Mouse (Mus musculus) embryonic facial prominence, embryonic 15.5 days (tissue): ENCODE data around the gene Rnf24. TPM values are rescaled to one million over a fixed set of nuclear protein-coding genes. Genes with fewer than 3 reads are reported as not detected.

Source experiments
- ATAC-seq: fragments of 200-750 bp; cut with Nextera tagmentation; 2 replicates; pipeline ENCODE4 v1.8.0; 2017; ENCODE audit warnings: low read depth, moderate TSS enrichment; ENCODE audit not compliant: insufficient number of reproducible peaks, low FRiP score, low TSS enrichment
- H3K27ac ChIP-seq: fragments of 300-500 bp; sonication (generic); replicated peaks from 2 replicates; pipeline ENCODE4 v1.5.1; 2015; ENCODE audit warnings: mild to moderate bottlenecking, inconsistent platforms
- H3K27me3 ChIP-seq: fragments of 300-500 bp; sonication (generic); 2 replicates; pipeline ENCODE4 v1.6.1; 2015; ENCODE audit warnings: inconsistent platforms
- H3K36me3 ChIP-seq: fragments of 300-500 bp; sonication (generic); 2 replicates; pipeline ENCODE4 v1.6.1; 2015; ENCODE audit warnings: mild to moderate bottlenecking, inconsistent platforms
- H3K4me1 ChIP-seq: fragments of 300-500 bp; sonication (generic); 2 replicates; pipeline ENCODE4 v1.6.1; 2015; ENCODE audit warnings: inconsistent platforms
- H3K4me2 ChIP-seq: fragments of 300-500 bp; sonication (generic); replicated peaks from 2 replicates; pipeline ENCODE4 v1.6.1; 2015; ENCODE audit warnings: mild to moderate bottlenecking, inconsistent platforms
- H3K4me3 ChIP-seq: fragments of 300-500 bp; sonication (generic); replicated peaks from 2 replicates; pipeline ENCODE4 v1.5.1; 2015; ENCODE audit warnings: mild to moderate bottlenecking, inconsistent platforms
- H3K9ac ChIP-seq: fragments of 300-500 bp; sonication (generic); 2 replicates; pipeline ENCODE4 v1.6.1; 2015; ENCODE audit warnings: inconsistent platforms
- H3K9me3 ChIP-seq: fragments of 300-500 bp; sonication (generic); replicated peaks from 2 replicates; pipeline ENCODE4 v1.6.1; 2016; ENCODE audit warnings: inconsistent platforms
- WGBS: fragments of 180-500 bp; shearing (Covaris S2); methylation state at CpG from one replicate; pipeline ENCODE4 v1.1.7; 2015; 5-methylcytosine and 5-hydroxymethylcytosine counted together
- polyA plus RNA-seq: library from polyadenylated mRNA; unstranded; fragments of >200 nt; fragmentation: Nextera tagmentation; extraction: Ambion mirVana; gene quantifications from 2 replicates; pipeline ENCODE4 v1.2.1, GENCODE M21; 2015

The Rnf24 gene
- polyA plus RNA-seq, 1 experiment from 2014 or later = 7.6 TPM

DNA sequence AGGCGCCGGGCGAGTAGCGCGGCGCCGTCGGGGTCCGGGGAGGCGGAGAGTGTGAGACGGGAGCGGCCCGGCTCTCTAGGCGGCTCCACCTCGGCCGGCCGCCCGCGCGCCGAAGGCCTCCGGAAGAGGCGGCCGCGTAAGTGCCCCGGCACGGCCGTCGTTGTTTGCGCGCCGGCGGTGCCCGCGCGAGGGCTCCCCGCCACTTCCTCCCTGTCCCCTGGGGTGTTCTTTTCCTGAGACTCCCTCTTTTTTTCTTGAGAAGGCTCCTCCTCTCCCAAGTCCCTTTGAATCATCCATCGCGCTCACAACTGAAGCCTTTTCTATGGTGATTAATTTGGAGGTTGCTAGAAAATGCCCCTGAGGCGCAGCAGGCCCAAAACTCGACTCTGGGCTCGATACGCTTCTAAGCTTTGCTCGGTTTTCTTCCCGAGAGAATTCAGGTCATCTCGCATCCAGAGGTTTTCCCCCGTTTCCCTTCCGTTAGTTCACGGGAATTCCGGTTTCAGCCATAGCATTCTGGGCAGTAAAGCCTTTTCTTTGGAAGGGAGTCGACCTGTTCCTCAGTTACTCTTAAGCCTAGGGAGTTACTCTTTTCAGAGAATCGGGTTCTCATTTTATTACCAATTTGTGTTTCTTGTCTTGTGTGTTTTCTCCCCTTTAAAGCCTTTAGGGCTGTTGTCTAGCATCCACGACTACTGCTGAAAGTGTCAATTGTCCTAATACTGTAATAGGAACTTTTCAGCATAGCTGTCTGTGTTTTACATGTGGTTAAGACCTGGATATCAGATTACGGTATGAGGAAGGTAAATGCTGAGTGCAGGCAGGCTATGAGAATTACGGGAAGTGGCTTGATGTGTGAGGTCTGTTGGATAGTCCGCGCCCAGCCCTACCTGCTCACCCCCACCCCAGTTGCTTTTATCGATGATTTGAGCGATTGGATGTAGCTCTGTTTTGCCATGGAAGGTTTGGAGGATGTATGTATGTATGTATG is 89.7 kb downstream of the Rnf24 start:
- Histone ChIP-seq H3K27ac (peak overlapping the region; percentile 100), H3K9ac (peak overlapping the region; percentile 87)
- under 1% methylated on average over 53 of the region's 59 CpGs for WGBS

DNA sequence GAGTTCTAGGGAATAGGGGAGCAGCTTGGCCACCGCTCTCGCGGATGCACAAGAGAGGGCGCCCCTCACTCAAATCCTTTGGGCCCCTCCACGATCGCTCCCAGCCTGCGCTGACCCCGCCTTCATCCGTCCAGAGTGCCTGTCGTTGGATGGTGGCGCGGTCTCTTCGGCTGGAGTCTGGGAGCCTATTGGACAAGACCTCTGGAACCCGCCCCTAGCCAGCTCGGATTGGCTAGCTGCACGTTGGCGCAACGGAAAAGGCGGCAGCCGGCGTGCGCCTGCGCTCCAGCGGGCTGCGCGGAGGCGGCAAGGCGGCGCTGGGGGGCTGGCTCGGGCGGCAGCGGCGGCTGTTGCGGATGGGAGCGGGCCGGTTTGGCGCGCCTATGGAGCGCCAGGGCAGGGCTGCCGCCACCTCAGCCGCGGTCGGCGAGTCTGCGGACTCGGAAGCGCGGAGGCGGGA is 90.4 kb downstream of the Rnf24 start, which contains the start of gene Pank2:
Gene Pank2 (plus strand): TSS at position 283 of the 460 bp plus-strand sequence.
- H3K4me3 ChIP-seq = peak within 1 kb of the TSS; percentile 83
- H3K27ac ChIP-seq = peak within 1 kb of the TSS; percentile 100
- peaks cover 27% of the 10 kb centered on the region for H3K4me1 ChIP-seq
- H3K27me3 ChIP-seq = no peaks in the 10 kb centered on the region
- peak within 1 kb of the TSS; percentile 87 for H3K9ac ChIP-seq
- peak; percentile 100 for ATAC-seq
- no peaks in the 10 kb centered on the region for H3K9me3 ChIP-seq
- under 1% methylated on average over 49 of the region's 49 CpGs for WGBS
- H3K36me3 ChIP-seq = no peaks in the 10 kb centered on the region
- peak within 1 kb of the TSS; percentile 70 for H3K4me2 ChIP-seq

More for the DNA sequence above, 89.7 kb downstream of the Rnf24 start:
- no peaks in the 10 kb centered on the region for H3K9me3 ChIP-seq
- peak; percentile 77 for ATAC-seq
- no peaks in the 10 kb centered on the region for H3K36me3 ChIP-seq
- peak overlapping the region; percentile 83 for H3K4me3 ChIP-seq
- H3K4me1 ChIP-seq = peaks cover 27% of the 10 kb centered on the region
- no peaks in the 10 kb centered on the region for H3K27me3 ChIP-seq
- H3K4me2 ChIP-seq = peak overlapping the region; percentile 70

DNA sequence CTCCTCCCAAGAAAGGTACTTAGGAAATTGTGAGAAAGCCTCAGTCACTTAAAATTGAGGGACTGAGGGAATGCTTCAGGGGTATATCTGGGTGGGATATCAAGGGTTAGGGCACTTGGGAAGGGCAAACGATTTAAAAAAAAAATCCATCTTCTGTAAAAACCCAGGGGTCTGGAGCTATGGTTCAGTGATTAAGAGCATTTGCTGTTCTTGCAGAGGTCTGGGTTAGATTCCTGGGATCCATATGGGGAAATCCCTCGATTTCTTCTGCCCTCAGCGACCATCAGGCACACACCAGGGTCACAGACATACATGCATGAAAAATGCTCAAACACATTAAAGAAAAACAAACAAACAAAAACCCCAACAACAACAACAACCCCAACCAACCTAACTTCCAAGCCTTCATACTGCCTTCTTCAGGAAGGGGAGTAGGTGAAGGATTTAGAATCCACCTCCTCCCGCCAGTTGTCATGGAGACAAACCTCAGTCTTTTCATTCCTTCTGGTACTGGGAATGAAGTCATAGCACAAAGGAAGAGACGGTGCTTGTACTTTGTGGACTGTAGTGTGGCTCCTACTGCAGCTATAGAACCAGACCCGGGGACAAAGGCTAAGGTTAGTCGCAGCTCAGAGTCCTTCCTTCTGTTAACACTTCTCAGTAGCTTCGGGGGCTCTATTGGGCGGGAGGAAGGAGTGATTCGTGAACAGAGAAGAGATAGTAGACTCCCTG is 91.0 kb downstream of the Rnf24 start:
- Histone ChIP-seq H3K4me1 (peaks cover 27% of the 10 kb centered on the region), H3K27me3 (no peaks in the 10 kb centered on the region), H3K36me3 (no peaks in the 10 kb centered on the region), H3K27ac (peak overlapping the region; percentile 100), H3K4me3 (peak overlapping the region; percentile 83), H3K9me3 (no peaks in the 10 kb centered on the region), H3K4me2 (peak overlapping the region; percentile 70), H3K9ac (peak overlapping the region; percentile 26)
- 3% methylated on average over 10 of the region's 10 CpGs for WGBS
- peak; percentile 63 for ATAC-seq

DNA sequence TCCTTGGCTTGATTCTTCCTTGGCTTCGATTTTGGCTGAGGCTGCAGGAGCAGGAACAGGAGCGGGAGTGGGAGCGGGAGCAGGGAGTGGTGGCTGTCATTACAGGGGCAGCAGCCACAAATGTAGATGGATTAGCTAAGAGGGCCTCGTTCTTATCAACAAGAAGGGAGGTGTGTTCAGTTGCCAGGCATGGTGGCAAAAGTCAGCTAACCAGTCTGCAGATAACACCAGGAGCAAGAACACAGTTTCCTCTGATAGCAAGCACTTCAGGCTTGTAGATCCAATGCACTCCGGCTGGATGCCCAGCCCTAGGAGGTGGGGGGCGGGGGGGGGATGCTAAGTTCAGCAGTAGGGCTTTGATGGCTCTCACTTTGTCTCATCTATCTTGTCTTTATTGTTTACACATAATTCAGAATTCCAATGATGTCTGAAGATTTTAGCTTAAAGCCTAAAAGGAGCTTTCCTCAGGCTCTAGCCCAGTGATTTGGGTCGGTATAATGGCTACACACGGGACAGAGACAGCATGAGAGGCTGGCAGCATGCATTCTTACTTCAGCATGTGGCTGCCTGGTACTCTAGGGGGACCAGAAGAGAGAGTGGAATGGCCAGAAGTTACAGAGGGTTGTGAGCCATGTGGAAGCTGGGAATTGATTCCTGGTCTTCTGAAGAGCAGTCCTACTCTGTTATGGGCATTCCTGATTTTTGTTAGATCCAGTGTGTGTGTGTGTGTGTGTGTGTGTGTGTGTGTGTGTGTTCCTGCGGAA is 92.0 kb downstream of the Rnf24 start:
- no peak for ATAC-seq
- 59% methylated on average over 9 of the region's 9 CpGs for WGBS

DNA sequence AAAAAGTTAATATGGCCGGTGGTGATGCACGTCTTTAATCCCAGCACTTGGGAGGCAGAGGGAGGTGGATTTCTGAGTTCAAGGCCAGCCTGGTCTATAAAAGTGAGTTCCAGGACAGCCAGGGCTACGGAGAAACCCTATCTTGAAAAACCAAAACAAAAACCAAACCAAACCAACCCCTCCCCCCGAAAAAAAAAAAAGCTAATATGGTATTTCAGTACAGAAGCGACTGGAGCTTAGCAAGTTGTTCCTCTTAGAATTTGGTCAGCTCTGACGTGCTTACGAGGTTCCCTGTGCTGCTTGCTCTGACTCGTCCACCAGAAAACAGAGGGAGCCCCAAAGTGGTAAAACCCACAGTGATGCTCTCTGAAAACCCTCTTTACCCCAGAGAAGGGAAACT is 94.0 kb downstream of the Rnf24 start:
- ATAC-seq = no peak
- Histone ChIP-seq H3K4me3 (no peak overlapping the region), H3K27me3 (no peaks in the 10 kb centered on the region), H3K36me3 (no peaks in the 10 kb centered on the region), H3K4me1 (peaks cover 15% of the 10 kb centered on the region), H3K4me2 (no peak overlapping the region), H3K9me3 (no peaks in the 10 kb centered on the region), H3K27ac (no peak overlapping the region), H3K9ac (no peak overlapping the region)
- WGBS = 64% methylated on average over 8 of the region's 8 CpGs

More for the DNA sequence above, 92.0 kb downstream of the Rnf24 start:
- Histone ChIP-seq H3K4me1 (peaks cover 27% of the 10 kb centered on the region), H3K36me3 (no peaks in the 10 kb centered on the region), H3K27ac (0 out of 2 replicates have a peak overlapping the region, but pooled peaks have one; percentile 34), H3K4me3 (no peak overlapping the region), H3K27me3 (no peaks in the 10 kb centered on the region), H3K9me3 (no peaks in the 10 kb centered on the region), H3K9ac (no peak overlapping the region), H3K4me2 (no peak overlapping the region)

DNA sequence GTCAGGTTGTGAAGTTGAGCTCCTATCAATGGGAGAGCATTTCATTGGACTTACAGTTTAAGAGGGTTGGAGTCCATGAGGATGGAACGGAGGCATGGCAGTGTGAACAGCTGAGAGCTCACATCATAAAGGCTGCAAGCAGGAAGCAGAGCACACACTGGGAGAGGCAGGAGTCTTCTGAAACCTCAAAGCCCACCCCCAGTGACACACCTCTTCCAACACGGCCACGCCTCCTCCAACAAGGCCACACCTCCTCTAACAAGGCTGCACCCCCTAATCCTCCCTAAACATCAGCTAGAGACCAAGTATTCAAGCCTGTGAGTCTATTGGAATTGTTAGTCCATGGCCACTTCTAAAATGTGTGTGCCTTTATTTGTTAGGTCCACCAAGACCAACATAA is 97.0 kb downstream of the Rnf24 start:
- no peak for ATAC-seq
- H3K9ac ChIP-seq = no peak overlapping the region
- no peaks in the 10 kb centered on the region for H3K9me3 ChIP-seq
- no peak overlapping the region for H3K4me2 ChIP-seq
- no peaks in the 10 kb centered on the region for H3K27me3 ChIP-seq
- no peak overlapping the region for H3K4me3 ChIP-seq
- H3K4me1 ChIP-seq = peaks cover 11% of the 10 kb centered on the region
- no peak overlapping the region for H3K27ac ChIP-seq
- 68% methylated on average over 3 of the region's 3 CpGs for WGBS
- no peaks in the 10 kb centered on the region for H3K36me3 ChIP-seq

DNA sequence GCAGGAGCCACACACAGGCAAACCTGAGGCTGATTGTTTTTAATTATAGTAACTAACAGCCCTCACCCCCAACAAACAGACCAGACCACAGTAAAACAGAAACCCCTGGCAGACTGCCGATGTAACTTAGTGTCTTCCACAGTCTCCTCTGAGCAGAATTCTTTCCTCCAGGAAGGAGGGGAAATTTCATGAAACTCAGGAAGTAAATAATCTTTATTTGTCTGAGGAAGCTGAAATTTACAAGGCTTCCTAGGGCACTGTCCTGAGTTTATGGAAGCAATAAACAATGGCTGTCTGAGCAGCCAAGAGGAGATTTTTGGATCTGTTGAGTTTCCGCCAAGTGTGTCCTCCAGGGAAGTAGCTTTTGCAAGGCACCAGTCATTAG is 98.4 kb downstream of the Rnf24 start:
- Histone ChIP-seq H3K27ac (peak overlapping the region; percentile 2; the same call in 1 of the 2 replicates), H3K4me3 (no peak overlapping the region), H3K27me3 (no peaks in the 10 kb centered on the region), H3K9me3 (no peaks in the 10 kb centered on the region), H3K4me2 (0 out of 2 replicates have a peak overlapping the region, but pooled peaks have one; percentile 0), H3K9ac (no peak overlapping the region), H3K36me3 (no peaks in the 10 kb centered on the region), H3K4me1 (peaks cover 10% of the 10 kb centered on the region)
- 53% methylated on average over 2 of the region's 2 CpGs for WGBS
- peak; percentile 45; the same call in 1 of the 2 replicates for ATAC-seq

DNA sequence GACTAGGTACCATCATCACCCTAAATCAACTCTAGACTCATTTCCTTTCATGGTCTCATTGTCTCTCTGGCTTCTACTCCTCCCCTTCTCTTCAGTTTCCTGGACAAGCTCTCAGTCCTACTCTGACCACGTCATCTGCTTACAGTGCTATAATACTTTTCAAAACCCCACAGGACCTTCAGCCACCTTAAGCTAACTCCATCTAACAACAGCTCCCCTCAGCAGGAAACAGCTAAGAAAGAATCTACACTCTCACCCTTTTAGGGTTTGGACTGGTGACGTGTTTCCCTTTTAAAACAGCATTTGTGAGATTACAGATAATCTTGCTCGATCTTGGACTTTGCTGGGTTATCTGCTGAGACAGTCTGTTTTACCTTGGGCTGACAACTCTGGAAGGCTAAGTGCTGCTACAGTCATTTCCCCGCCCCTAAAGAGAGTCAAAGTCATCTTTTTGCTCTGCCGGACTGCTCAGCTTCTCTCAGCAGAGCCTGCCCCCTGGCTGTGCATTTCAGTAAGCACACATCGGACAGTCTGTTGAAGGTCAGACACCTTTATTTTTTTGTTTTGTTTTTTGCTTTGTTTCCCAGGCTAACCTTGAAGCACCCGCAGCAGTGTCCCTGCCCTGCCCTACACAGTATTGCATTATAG is 98.9 kb downstream of the Rnf24 start:
- Histone ChIP-seq H3K9ac (no peak overlapping the region), H3K4me2 (0 out of 2 replicates have a peak overlapping the region, but pooled peaks have one; percentile 0), H3K9me3 (no peaks in the 10 kb centered on the region), H3K27ac (peak overlapping the region; percentile 22; the same call in 1 of the 2 replicates), H3K27me3 (no peaks in the 10 kb centered on the region), H3K4me1 (peaks cover 10% of the 10 kb centered on the region), H3K4me3 (no peak overlapping the region), H3K36me3 (no peaks in the 10 kb centered on the region)
- ATAC-seq = peak; percentile 63
- 24% methylated on average over 7 of the region's 7 CpGs for WGBS
